Mouse (Mus musculus) liver, postnatal 0 days (tissue): ENCODE measurements around the gene Hsd17b3. TPM values are rescaled to one million over a fixed set of nuclear protein-coding genes. Genes with fewer than 3 reads are reported as not detected.

ENCODE experiments used
- ATAC-seq: fragments of 200-750 bp; cut with Nextera tagmentation; 2 replicates; pipeline ENCODE4 v1.8.0; 2017; ENCODE audit warnings: mild to moderate bottlenecking, moderate library complexity
- DNase-seq: peaks from one replicate; pipeline ENCODE4 v3.0.0-alpha.2; 2016
- H3K27ac ChIP-seq: fragments of 300-500 bp; sonication (generic); 2 replicates; pipeline ENCODE4 v1.5.1; 2014; ENCODE audit warnings: antibody characterized with exemption, moderate library complexity, mild to moderate bottlenecking, low read depth
- H3K27me3 ChIP-seq: fragments of 300-500 bp; sonication (generic); 2 replicates; pipeline ENCODE4 v1.6.1; 2014; ENCODE audit warnings: low read length, control low read depth, mixed read lengths; ENCODE audit not compliant: insufficient read depth
- H3K36me3 ChIP-seq: fragments of 300-500 bp; sonication (generic); replicated peaks from 2 replicates; pipeline ENCODE4 v1.6.1; 2014; ENCODE audit warnings: mild to moderate bottlenecking, control low read depth, low read length, moderate library complexity, mixed read lengths; ENCODE audit not compliant: insufficient read depth
- H3K4me1 ChIP-seq: fragments of 300-500 bp; sonication (generic); 2 replicates; pipeline ENCODE4 v1.6.1; 2014; ENCODE audit warnings: antibody characterized with exemption, mild to moderate bottlenecking, control low read depth; ENCODE audit not compliant: insufficient read depth
- H3K4me2 ChIP-seq: fragments of 300-500 bp; sonication (generic); 2 replicates; pipeline ENCODE4 v1.6.1; 2014; ENCODE audit warnings: low read depth, mild to moderate bottlenecking, low read length, moderate library complexity, mixed read lengths
- H3K4me3 ChIP-seq: fragments of 300-500 bp; sonication (generic); 2 replicates; pipeline ENCODE4 v1.5.1; 2014; ENCODE audit warnings: low read depth, low read length
- H3K9ac ChIP-seq: fragments of 300-500 bp; sonication (generic); replicated peaks from 2 replicates; pipeline ENCODE4 v1.6.1; 2014; ENCODE audit warnings: mild to moderate bottlenecking, moderate library complexity
- H3K9me3 ChIP-seq: fragments of 300-500 bp; sonication (generic); 2 replicates; pipeline ENCODE4 v1.6.1; 2016; ENCODE audit warnings: mild to moderate bottlenecking, control low read depth, low read length, mixed read lengths
- CTCF ChIP-seq: sonication (generic); IDR thresholded peaks from 2 replicates; pipeline ENCODE4 v1.5.1; 2016; ENCODE audit warnings: antibody characterized with exemption, low read depth
- EP300 ChIP-seq: IDR thresholded peaks from 2 replicates; pipeline ENCODE4 v1.6.1; 2016; ENCODE audit warnings: antibody characterized with exemption, low read depth, mild to moderate bottlenecking
- WGBS: fragments of 180-500 bp; shearing (Covaris S2); extraction: QIAGEN DNeasy Blood & Tissue Kit; methylation state at CpG from one replicate; pipeline ENCODE4 v1.1.7; 2014; ENCODE audit not compliant: insufficient replicate concordance; 5-methylcytosine and 5-hydroxymethylcytosine counted together
- polyA plus RNA-seq: library from polyadenylated mRNA; unstranded; fragments of >200 nt; fragmentation: Nextera tagmentation; extraction: Ambion mirVana; gene quantifications from 2 replicates; pipeline ENCODE4 v1.2.1, GENCODE M21; 2015

Gene Hsd17b3
- polyA plus RNA-seq, 1 experiment from 2014 or later = not detected

DNA sequence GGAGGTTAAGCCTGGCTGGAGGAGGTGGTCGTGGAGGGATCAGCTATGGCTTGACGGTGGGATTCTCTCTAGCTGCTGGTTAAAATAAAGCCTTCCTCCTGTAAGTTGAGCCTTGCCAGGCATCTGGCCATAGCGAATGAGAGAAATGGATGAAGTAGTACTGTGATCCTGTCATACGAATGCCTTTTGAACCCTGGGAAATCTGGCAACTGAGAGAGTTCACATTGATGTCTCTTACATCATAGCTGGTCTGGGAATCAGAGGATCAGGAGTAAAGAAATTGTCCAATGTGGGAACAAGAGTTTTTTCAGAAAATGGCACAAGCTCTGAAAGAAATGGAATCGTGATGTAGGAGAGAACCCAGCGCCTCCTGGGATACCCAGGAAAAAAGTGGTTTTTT is 55.1 kb downstream of the Hsd17b3 start:
- H3K4me2 ChIP-seq = no peak overlapping the region
- H3K36me3 ChIP-seq = no peaks in the 10 kb centered on the region
- H3K4me1 ChIP-seq = 0 out of 2 replicates have a peak, but pooled peaks cover 6% of the 10 kb centered on the region
- H3K27me3 ChIP-seq = no peaks in the 10 kb centered on the region
- 81% methylated on average over 6 of the region's 6 CpGs for WGBS
- DNase-seq = no peak
- H3K4me3 ChIP-seq = no peak overlapping the region
- ATAC-seq = no peak
- H3K9ac ChIP-seq = no peak overlapping the region
- H3K9me3 ChIP-seq = no peaks in the 10 kb centered on the region
- TF ChIP-seq CTCF (no peak), EP300 (no peak)
- no peak overlapping the region for H3K27ac ChIP-seq

DNA sequence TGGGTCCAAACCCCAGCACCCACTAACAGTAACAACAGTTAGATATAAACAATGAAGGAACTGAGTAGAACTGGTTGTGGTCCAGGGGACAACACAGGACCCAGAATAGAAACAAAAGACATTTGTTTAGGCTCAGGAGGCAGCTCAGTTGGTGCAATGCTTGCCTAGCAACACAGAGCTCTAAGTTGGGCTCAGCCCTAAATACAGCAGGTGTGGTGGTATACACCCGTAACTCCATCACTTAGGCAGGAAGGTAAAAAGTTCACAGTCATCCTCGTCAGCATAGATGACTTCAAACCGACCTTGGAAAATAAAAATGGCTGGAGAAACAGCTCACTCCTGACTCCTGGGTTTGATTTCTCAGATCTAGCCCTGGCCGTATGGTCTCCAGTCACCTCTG is 55.8 kb downstream of the Hsd17b3 start:
- no peak overlapping the region for H3K27ac ChIP-seq
- WGBS = 65% methylated on average over 4 of the region's 4 CpGs
- no peak for TF ChIP-seq EP300
- TF ChIP-seq CTCF = no peak

DNA sequence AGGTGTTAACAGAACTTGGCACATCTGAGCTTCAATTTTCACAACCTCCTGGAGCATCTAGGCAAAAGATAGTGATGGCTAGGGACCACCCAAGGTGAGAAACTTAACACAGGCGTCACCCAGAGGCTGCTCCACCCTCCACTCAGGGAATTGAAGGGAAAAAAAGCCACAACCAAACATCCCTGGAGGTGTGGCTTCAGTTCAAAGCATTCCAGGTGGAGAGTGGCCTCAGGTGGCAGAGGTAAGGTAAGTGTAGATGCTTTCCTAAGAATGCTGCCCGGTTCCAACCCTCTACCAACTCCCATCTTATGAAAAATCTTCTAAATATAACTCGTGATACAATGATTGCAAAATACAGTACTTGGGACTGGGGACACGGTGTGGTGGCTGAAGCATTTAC is 57.8 kb downstream of the Hsd17b3 start:
- H3K9me3 ChIP-seq = no peaks in the 10 kb centered on the region
- DNase-seq (no peak), ATAC-seq (no peak)
- H3K36me3 ChIP-seq = no peaks in the 10 kb centered on the region
- no peak for TF ChIP-seq EP300
- no peak for TF ChIP-seq CTCF
- H3K4me2 ChIP-seq = no peak overlapping the region
- H3K4me1 ChIP-seq = 0 out of 2 replicates have a peak, but pooled peaks cover 6% of the 10 kb centered on the region
- no peak overlapping the region for H3K27ac ChIP-seq
- no peaks in the 10 kb centered on the region for H3K27me3 ChIP-seq
- H3K9ac ChIP-seq = no peak overlapping the region
- WGBS = 49% methylated on average over 4 of the region's 4 CpGs
- no peak overlapping the region for H3K4me3 ChIP-seq

More for the DNA sequence above, 55.8 kb downstream of the Hsd17b3 start:
- H3K4me2 ChIP-seq = no peak overlapping the region
- H3K9ac ChIP-seq = no peak overlapping the region
- H3K36me3 ChIP-seq = no peaks in the 10 kb centered on the region
- no peaks in the 10 kb centered on the region for H3K9me3 ChIP-seq
- DNase-seq (no peak), ATAC-seq (no peak)
- no peaks in the 10 kb centered on the region for H3K27me3 ChIP-seq
- 0 out of 2 replicates have a peak, but pooled peaks cover 6% of the 10 kb centered on the region for H3K4me1 ChIP-seq
- no peak overlapping the region for H3K4me3 ChIP-seq

DNA sequence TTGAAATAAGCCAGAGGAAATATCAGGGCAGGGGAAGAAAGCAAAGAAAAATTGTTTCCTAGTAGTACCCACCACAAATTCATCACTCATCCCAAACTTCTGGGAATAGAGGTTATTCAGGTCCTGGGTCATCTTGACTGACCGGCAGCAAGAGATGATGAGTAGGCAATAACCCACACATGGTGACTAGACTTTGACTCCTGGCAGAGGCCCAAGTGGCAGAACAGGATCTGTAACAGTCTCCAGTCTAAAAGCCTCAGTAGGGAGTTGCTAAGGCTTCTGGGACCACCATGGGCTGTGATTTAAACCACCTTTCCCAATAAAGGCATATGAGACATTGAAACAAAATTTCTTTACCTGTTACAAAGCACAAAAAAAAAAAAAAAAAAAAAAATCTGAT is 58.2 kb downstream of the Hsd17b3 start:
- Histone ChIP-seq H3K4me2 (no peak overlapping the region), H3K27me3 (no peaks in the 10 kb centered on the region), H3K4me1 (0 out of 2 replicates have a peak, but pooled peaks cover 6% of the 10 kb centered on the region), H3K27ac (no peak overlapping the region), H3K4me3 (no peak overlapping the region), H3K9me3 (no peaks in the 10 kb centered on the region), H3K36me3 (no peaks in the 10 kb centered on the region), H3K9ac (no peak overlapping the region)
- ATAC-seq (no peak), DNase-seq (peak; percentile 55)
- 53% methylated on average over 1 of the region's 1 CpGs for WGBS
- no peak for TF ChIP-seq CTCF
- no peak for TF ChIP-seq EP300

DNA sequence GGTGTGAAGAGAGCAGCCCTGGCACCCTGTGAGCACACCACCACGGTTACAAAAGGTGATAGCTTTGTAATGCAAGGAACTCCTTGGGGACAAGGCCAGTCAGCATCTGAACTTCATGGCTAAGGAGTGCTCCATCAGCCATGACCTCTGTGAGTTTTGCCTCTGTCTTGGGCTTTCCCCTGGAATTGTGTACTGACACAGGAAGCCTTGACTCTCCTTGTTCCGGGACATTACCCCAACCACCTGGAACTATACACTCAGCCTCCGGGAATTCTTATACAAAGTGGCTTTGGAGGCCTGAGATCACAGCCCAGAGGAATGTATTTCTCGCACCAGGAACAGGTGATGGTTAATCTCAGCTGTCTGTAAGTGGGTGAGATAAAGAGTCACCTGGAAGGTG is 64.2 kb downstream of the Hsd17b3 start:
- H3K36me3 ChIP-seq = no peaks in the 10 kb centered on the region
- 70% methylated on average over 4 of the region's 4 CpGs for WGBS
- H3K27ac ChIP-seq = no peak overlapping the region
- DNase-seq = no peak
- H3K4me3 ChIP-seq = no peak overlapping the region
- no peaks in the 10 kb centered on the region for H3K9me3 ChIP-seq
- no peak overlapping the region for H3K9ac ChIP-seq
- H3K4me1 ChIP-seq = no peaks in the 10 kb centered on the region
- no peaks in the 10 kb centered on the region for H3K27me3 ChIP-seq
- ATAC-seq = no peak
- no peak overlapping the region for H3K4me2 ChIP-seq
- TF ChIP-seq CTCF (no peak), EP300 (no peak)

DNA sequence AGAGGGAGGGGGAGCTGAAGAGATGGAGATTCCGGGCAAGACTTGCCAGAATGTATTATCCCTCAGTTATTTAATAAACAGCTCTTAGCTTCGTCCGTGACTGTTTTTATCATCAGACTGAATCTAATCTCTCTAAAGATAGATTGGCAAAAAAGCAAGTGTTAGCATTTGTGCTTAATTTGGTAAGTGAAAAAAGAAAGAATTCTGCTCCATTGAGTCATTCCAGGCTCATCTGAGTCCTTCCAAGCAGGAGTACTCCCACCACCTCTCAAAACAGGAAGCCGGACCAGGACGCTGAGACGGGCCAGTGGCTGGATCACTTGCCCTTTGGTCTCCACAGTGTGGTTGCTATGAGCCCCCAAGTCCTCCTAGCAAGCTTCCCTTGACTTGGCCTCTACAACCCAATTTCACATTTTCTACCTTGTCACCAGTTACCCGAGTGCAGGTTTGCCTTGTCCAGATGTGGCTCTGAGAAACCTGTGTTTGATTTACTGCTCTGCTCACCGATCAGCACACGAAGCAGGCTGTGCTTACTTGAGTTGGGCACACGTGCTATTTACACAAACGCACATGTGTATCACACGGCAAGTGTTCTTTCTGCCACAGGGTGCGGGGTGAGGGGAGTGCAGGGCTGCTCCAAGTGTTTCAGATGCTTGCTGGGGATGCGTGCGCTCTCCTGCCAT is 66.1 kb downstream of the Hsd17b3 start:
- Histone ChIP-seq H3K4me2 (no peak overlapping the region), H3K9ac (no peak overlapping the region), H3K27ac (no peak overlapping the region), H3K4me3 (no peak overlapping the region), H3K9me3 (no peaks in the 10 kb centered on the region), H3K36me3 (no peaks in the 10 kb centered on the region), H3K4me1 (no peaks in the 10 kb centered on the region), H3K27me3 (no peaks in the 10 kb centered on the region)
- ATAC-seq (no peak), DNase-seq (no peak)
- TF ChIP-seq CTCF = no peak
- TF ChIP-seq EP300 = no peak
- 65% methylated on average over 15 of the region's 15 CpGs for WGBS

DNA sequence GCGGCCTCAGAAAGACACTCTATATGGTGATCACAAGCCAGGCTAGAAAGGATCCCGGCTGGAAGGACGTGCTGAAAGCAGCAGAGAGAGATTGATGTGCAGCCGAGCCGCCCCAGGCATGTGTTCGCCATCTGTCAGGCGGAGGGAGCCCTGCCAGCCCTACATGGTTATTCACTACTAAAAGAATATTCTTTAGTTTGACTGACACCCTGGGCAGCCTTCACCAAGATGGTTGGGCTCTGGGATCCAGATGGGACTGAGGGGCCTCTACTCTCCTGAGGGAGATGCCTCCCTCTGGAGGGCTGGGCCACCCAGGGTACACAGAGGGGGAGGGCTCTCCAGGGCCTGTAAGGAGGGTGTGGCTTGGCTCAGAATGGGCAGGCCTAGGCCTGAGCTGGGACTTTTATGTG is 68.1 kb downstream of the Hsd17b3 start:
- H3K4me3 ChIP-seq = no peak overlapping the region
- 72% methylated on average over 7 of the region's 7 CpGs for WGBS
- no peaks in the 10 kb centered on the region for H3K36me3 ChIP-seq
- no peaks in the 10 kb centered on the region for H3K4me1 ChIP-seq
- no peak for DNase-seq
- ATAC-seq = no peak
- no peak overlapping the region for H3K27ac ChIP-seq
- no peak overlapping the region for H3K4me2 ChIP-seq
- no peak overlapping the region for H3K9ac ChIP-seq
- no peaks in the 10 kb centered on the region for H3K9me3 ChIP-seq
- no peaks in the 10 kb centered on the region for H3K27me3 ChIP-seq
- no peak for TF ChIP-seq EP300
